8 mouse cellular contexts compared by ENCODE assay signal in the genomic region with DNA sequence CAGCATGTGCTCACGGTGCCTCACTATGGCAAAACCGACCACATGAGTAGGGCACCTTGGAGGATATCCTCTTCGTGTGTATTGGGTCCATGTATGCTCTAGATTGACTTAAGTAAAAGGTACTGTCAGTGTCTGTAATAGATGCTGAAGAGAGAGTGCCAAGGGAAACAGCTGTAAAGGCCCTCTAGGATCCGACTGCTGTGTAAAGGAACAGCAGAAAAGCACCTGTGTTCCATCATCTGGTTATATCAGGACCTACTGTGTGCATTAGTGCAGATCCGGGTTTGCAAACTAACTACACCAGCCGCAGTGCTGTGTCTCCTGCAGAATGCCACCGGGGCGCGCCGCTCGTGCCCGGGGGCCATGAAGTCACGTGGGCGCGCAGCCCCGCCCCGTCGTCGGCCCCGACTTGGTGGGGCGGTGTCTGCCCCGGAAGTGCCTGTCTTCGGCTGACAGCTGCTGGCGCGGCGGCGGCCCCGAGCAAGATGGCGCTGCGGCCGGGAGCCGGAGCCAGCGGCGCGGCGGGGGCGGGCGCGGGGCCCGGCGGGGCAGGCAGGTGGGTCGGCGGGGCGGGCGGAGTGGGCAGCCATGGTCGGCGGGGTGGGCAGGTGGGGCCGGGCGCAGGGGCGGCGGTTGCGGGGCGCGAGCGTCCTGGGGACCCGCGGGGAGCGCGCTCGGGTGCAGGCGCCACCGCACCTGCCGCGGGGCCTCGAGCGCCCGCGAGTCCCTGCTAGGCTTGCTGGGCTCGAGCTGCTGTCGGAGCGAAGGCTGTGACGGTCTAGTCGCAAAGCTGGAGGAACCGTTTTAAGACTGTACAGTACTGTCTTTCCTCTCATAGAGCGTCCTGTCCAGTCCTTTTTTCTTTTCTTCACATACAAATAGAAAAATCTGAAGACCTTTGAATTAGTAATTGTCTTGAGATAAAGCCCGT. TPM values are rescaled to one million over a fixed set of nuclear protein-coding genes. Genes with fewer than 3 reads are reported as not detected.
DNase-seq lines count a peak whose midpoint lies in the region; ATAC-seq and TF ChIP-seq lines count a peak whose summit lies in the region.

Gene Synrg, plus strand, starts transcription at position 438 of the 931 bp plus-strand sequence.

- peak; percentile 77 for DNase-seq in 3T3-L1 (ENCODE audit: low read depth, low spot score)
- peak; percentile 79 to 83 for DNase-seq in adrenal gland, postnatal 4 days (ENCODE audit: low spot score in 2 of 2)
- peak; percentile 93 for DNase-seq in embryonic facial prominence, embryonic 14.5 days (ENCODE audit: low spot score)
- DNase-seq in heart, adult 8-10 months (ENCODE audit: low spot score), result peak; percentile 86
- DNase-seq in kidney, adult 9 months, result peak; percentile 91
- DNase-seq in limb, embryonic 14.5 days (ENCODE audit: low spot score), result peak; percentile 86
- DNase-seq in midbrain, postnatal 0 days (ENCODE audit: low spot score), result peak; percentile 93
- DNase-seq in spleen, postnatal 14 days (ENCODE audit: low spot score in 2 of 2), result peak; percentile 86 to 91

- H3K9ac ChIP-seq in embryonic facial prominence, embryonic 14.5 days (ENCODE audit: low read depth, low read length), result peak within 1 kb of the TSS; percentile 75
- peak within 1 kb of the TSS; percentile 67 for H3K9ac ChIP-seq in limb, embryonic 14.5 days (ENCODE audit: low read depth, low read length, severe bottlenecking)
- peak within 1 kb of the TSS; percentile 93 for H3K9ac ChIP-seq in midbrain, postnatal 0 days (replicated peaks; ENCODE audit: low read length, poor library complexity, severe bottlenecking)

- TF ChIP-seq POLR2A in limb, embryonic 14.5 days (IDR thresholded peaks at IDR 0.05; ENCODE audit: borderline replicate concordance, extremely low read depth, insufficient read depth, insufficient read length), result no peak

- 5% methylated on average over 20 of the region's 76 CpGs for WGBS in embryonic facial prominence, embryonic 14.5 days
- 2% methylated on average over 69 of the region's 76 CpGs for WGBS in limb, embryonic 14.5 days
- WGBS in midbrain, postnatal 0 days, result 2% methylated on average over 57 of the region's 76 CpGs

- peak within 1 kb of the TSS; percentile 56 for H3K27ac ChIP-seq in embryonic facial prominence, embryonic 14.5 days (replicated peaks; ENCODE audit: low read depth, low read length)
- H3K27ac ChIP-seq in limb, embryonic 14.5 days (replicated peaks; ENCODE audit: low read depth, low read length), result peak within 1 kb of the TSS; percentile 49; the same call in 1 of the 2 replicates
- peak within 1 kb of the TSS; percentile 93 for H3K27ac ChIP-seq in midbrain, postnatal 0 days (ENCODE audit: low read depth, low read length)

- no peaks in the 10 kb centered on the region for H3K27me3 ChIP-seq in embryonic facial prominence, embryonic 14.5 days (replicated peaks; ENCODE audit: control insufficient read depth, insufficient read depth, low read length)
- H3K27me3 ChIP-seq in limb, embryonic 14.5 days (ENCODE audit: control insufficient read depth, insufficient read depth, low read length), result no peaks in the 10 kb centered on the region
- no peaks in the 10 kb centered on the region for H3K27me3 ChIP-seq in midbrain, postnatal 0 days (ENCODE audit: insufficient read depth, low read length)

- H3K4me3 ChIP-seq in embryonic facial prominence, embryonic 14.5 days (ENCODE audit: low read depth, low read length), result peak within 1 kb of the TSS; percentile 61
- H3K4me3 ChIP-seq in limb, embryonic 14.5 days (replicated peaks; ENCODE audit: low read length), result peak within 1 kb of the TSS; percentile 64
- H3K4me3 ChIP-seq in midbrain, postnatal 0 days (ENCODE audit: low read depth, low read length), result peak within 1 kb of the TSS; percentile 77

- no peaks in the 10 kb centered on the region for H3K4me1 ChIP-seq in embryonic facial prominence, embryonic 14.5 days (ENCODE audit: control insufficient read depth, insufficient read depth, low read length)
- no peaks in the 10 kb centered on the region for H3K4me1 ChIP-seq in limb, embryonic 14.5 days (ENCODE audit: control insufficient read depth, insufficient read depth, low read length)
- peaks cover 6% of the 10 kb centered on the region; the same call in 1 of the 2 replicates for H3K4me1 ChIP-seq in midbrain, postnatal 0 days (ENCODE audit: insufficient read depth, low read length)

- no peaks in the 10 kb centered on the region for H3K9me3 ChIP-seq in embryonic facial prominence, embryonic 14.5 days (ENCODE audit: control insufficient read depth, low read length)
- H3K9me3 ChIP-seq in limb, embryonic 14.5 days (ENCODE audit: control insufficient read depth, low read length), result no peaks in the 10 kb centered on the region
- no peaks in the 10 kb centered on the region for H3K9me3 ChIP-seq in midbrain, postnatal 0 days (ENCODE audit: low read length)

- H3K4me2 ChIP-seq in embryonic facial prominence, embryonic 14.5 days (ENCODE audit: low read depth, low read length), result peak within 1 kb of the TSS; percentile 61
- peak within 1 kb of the TSS; percentile 67 for H3K4me2 ChIP-seq in limb, embryonic 14.5 days (replicated peaks; ENCODE audit: low read depth, low read length, severe bottlenecking)
- H3K4me2 ChIP-seq in midbrain, postnatal 0 days (ENCODE audit: low read depth, low read length, poor library complexity, severe bottlenecking), result peak within 1 kb of the TSS; percentile 45

- ATAC-seq in embryonic facial prominence, embryonic 14.5 days (ENCODE audit: low read depth), result peak; percentile 95
- ATAC-seq in limb, embryonic 14.5 days (ENCODE audit: low FRiP score, low read depth), result peak; percentile 95
- peak; percentile 96 for ATAC-seq in midbrain, postnatal 0 days (ENCODE audit: low FRiP score)

- H3K36me3 ChIP-seq in embryonic facial prominence, embryonic 14.5 days (ENCODE audit: control insufficient read depth, insufficient read depth, low read length), result peaks cover 34% of the 10 kb centered on the region
- H3K36me3 ChIP-seq in limb, embryonic 14.5 days (ENCODE audit: control insufficient read depth, insufficient read depth, low read length), result peaks cover 36% of the 10 kb centered on the region
- H3K36me3 ChIP-seq in midbrain, postnatal 0 days (ENCODE audit: insufficient read depth, low read length), result peaks cover 21% of the 10 kb centered on the region

- TF ChIP-seq CTCF in midbrain, postnatal 0 days (IDR thresholded peaks at IDR 0.05), result no peak

RNA-seq across cellular contexts. Expression of gene Synrg, which starts in this region (rescaled TPM):
- 10 to 100 TPM; 40.6 to 46.0 TPM for total RNA-seq in adrenal gland, postnatal 4 days (2021)
- 10.1 and 11.8 TPM in 2 replicates for polyA plus RNA-seq in embryonic facial prominence, embryonic 14.5 days (2014; fragmentation: Nextera tagmentation; extraction: Ambion mirVana)
- 10 to 100 TPM; 29.1 to 32.4 (median 29.5) TPM for total RNA-seq in heart, adult 8-10 months (2022)
- 13.0 and 14.4 TPM in 2 replicates for polyA plus RNA-seq in limb, embryonic 14.5 days (2012; rRNA removed)
- 9.4 and 10.8 TPM in 2 replicates for polyA plus RNA-seq in limb, embryonic 14.5 days (2014; fragmentation: Nextera tagmentation; extraction: Ambion mirVana)
- 43.1 and 44.5 TPM in 2 replicates for total RNA-seq in midbrain, postnatal 0 days (2014; rRNA removed)
- 15.3 and 17.1 TPM in 2 replicates for polyA plus RNA-seq in midbrain, postnatal 0 days (2015; fragmentation: Nextera tagmentation; extraction: Ambion mirVana)

Comparison
In these comparisons a context has a peak if more than half of its experiments do, and no peak if none do; other contexts are left out.
1. Peak in every context shown above with its lines: DNase-seq, ATAC-seq, H3K4me3 ChIP-seq and H3K27ac ChIP-seq.